Mouse (Mus musculus) heart, postnatal 10 days (tissue): Measurements from ENCODE around the gene Vmn1r188. TPM values are rescaled to one million over a fixed set of nuclear protein-coding genes. Genes with fewer than 3 reads are reported as not detected.
"Not testable (repeated sequence)": the region's sequence is repeated elsewhere in the genome, so short reads cannot be mapped to it uniquely, and the experiment has no call there.

Source experiments
- DNase-seq, 2 experiments: peaks; one replicate each; pipeline ENCODE4 v3.0.0; 2021
- intact Hi-C: fragments of 180-260 bp; cut with DNase I; formaldehyde crosslinking; loops from one replicate; pipeline ENCODE4 v1.15.1; 2025
- total RNA-seq, 2 experiments: library from RNA; stranded (reverse); gene quantifications; 2 replicates each; pipeline ENCODE4 v1.2.3; 2021

Gene Vmn1r188
- total RNA-seq: not detected

- intact Hi-C loops, DNase-seq: not testable (repeated sequence)
Observed at GRCm38 (mm10) chr13:22084140-22084539, at the start of gene Vmn1r188. TSS of gene Vmn1r188 (plus strand) at chr13:22084440.

- DNase-seq: no peak
- intact Hi-C loops: loop anchor here (5.0 to 10.0 kb wide), 3 partner anchors 210 to 1723 kb away; partner anchors contain the start of genes Hist1h2ac, Hist1h2bc and Hist1h4b
Observed at GRCm38 (mm10) chr13:22034443-22035266, 49.6 kb upstream of the Vmn1r188 start.

DNA sequence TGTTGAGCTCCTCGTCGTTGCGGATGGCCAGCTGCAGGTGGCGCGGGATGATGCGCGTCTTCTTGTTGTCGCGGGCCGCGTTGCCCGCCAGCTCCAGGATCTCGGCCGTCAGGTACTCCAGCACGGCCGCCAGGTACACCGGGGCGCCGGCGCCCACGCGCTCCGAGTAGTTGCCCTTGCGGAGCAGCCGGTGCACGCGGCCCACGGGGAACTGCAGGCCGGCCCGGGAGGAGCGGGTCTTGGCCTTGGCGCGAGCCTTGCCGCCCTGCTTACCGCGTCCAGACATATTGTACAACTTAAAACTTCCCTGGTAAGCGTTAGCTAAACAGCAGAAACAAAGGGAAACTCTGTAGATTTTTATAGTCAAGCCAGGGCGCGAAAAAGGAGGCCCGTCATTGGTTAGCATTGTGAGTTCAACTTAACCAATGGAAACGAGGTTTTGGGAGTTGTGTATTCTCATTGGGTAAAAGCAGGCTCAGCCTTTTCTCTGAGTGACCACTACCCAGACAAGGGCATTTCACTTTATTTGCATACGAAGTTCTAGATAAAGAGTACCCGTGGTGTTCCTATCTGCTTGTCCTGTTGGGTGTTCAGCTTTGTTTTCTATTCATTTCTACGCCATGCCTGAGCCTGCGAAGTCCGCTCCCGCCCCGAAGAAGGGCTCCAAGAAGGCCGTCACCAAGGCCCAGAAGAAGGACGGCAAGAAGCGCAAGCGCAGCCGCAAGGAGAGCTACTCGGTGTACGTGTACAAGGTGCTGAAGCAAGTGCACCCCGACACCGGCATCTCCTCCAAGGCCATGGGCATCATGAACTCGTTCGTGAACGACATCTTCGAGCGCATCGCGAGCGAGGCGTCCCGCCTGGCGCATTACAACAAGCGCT lies 48.7 kb upstream of the Vmn1r188 start, which contains the start of the genes Hist1h2ah and Hist1h2bk:
Gene Hist1h2ah, minus strand, starts transcription at position 302 of the 882 bp plus-strand sequence.
Gene Hist1h2bk, plus strand, starts transcription at position 604 of the 882 bp plus-strand sequence.
- intact Hi-C loops: loop anchor here (5.0 to 10.0 kb wide), 3 partner anchors 211 to 1722 kb away; partner anchors contain the start of genes Hist1h2ac, Hist1h2bc and Hist1h4b
- peak; percentile 90 to 91 for DNase-seq

GRCm38 (mm10) chr13:22036149-22036956 lies 47.9 kb upstream of the Vmn1r188 start:
- no peak for DNase-seq
- intact Hi-C loops: loop anchor here (5.0 to 10.0 kb wide), 3 partner anchors 212 to 1721 kb away; partner anchors contain the start of genes Hist1h2ac, Hist1h2bc and Hist1h4b

DNA sequence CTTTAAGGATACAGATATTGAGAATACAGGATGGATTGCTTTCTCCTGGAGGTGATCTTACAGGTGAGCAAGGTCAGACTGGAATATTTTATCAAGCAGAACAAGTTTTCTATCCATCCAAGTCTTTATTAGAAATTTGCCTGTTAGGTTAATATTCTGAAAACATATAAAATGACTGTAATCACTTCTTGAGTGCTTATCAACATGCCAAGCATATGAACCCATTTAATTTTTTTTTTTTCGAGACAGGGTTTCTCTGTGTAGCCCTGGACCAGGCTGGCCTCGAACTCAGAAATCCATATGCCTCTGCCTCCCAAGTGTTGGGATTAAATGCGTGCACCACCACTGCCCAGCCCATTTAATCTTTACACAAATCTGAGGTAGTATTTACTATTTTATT lies 47.3 kb upstream of the Vmn1r188 start:
- intact Hi-C loops: loop anchor here (5.0 to 10.0 kb wide), 3 partner anchors 212 to 1720 kb away; partner anchors contain the start of genes Hist1h2ac, Hist1h2bc and Hist1h4b
- DNase-seq: no peak

GRCm38 (mm10) chr13:22037415-22037814 lies 46.8 kb upstream of the Vmn1r188 start:
- DNase-seq: no peak
- intact Hi-C loops: loop anchor here (5.0 to 10.0 kb wide), 3 partner anchors 213 to 1720 kb away; partner anchors contain the start of genes Hist1h2ac, Hist1h2bc and Hist1h4b

DNA sequence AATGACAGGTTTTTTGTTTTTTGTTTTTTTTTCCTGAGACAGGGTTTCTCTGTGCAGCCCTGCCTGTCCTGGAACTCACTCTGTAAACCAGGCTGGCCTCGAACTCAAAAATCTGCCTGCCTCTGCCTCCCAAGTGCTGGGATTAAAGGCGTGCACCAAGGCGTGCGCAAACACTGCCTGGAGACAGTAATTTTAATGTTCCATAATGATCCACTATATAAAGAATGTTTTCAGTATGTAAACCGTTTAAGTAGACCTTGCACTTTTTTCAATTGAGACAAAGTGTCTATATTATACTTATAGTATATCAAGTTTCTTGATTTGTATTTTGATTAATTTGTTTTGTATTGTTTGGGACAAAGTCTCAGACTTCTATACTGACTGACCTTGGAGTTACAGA lies 44.9 kb upstream of the Vmn1r188 start:
- no peak for DNase-seq
- intact Hi-C loops: loop anchor here (5.0 to 10.0 kb wide), 3 partner anchors 215 to 1718 kb away; partner anchors contain the start of genes Hist1h2ac, Hist1h2bc and Hist1h4b

- intact Hi-C loops: loop anchor here (2.0 to 10.0 kb wide), 8 partner anchors 215 to 1717 kb away; partner anchors contain the start of genes Hist1h2ac, Hist1h2af, Hist1h2bb and Hist1h2bc
- DNase-seq: no peak
Observed at GRCm38 (mm10) chr13:22039951-22040463, 44.2 kb upstream of the Vmn1r188 start.

GRCm38 (mm10) chr13:22040464-22041141 lies 43.6 kb upstream of the Vmn1r188 start:
- intact Hi-C loops: loop anchor here (2.0 to 10.0 kb wide), 5 partner anchors 326 to 1707 kb away; partner anchors contain the start of genes Hist1h2af, Hist1h2bb, Hist1h3c and Hist1h4d
- no peak for DNase-seq

DNA sequence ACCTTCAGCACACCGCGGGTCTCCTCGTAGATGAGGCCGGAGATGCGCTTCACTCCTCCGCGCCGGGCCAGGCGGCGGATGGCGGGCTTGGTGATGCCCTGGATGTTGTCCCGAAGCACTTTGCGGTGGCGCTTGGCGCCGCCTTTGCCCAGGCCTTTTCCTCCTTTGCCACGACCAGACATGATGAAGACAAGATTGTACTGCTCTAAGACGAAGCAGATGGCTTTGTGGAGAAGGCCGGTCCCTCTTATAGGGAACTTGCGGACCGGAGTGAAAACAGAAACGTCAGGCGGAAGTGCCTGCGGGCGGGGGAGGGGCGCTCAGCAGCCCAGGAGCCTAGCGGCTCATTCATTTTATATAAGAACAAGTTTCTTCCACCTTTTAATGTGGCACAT lies 43.1 kb upstream of the Vmn1r188 start, which contains the start of gene Hist1h4i:
Gene Hist1h4i, minus strand, starts transcription at position 221 of the 395 bp plus-strand sequence.
- intact Hi-C loops: loop anchor here (2.0 to 10.0 kb wide), 5 partner anchors 326 to 1706 kb away; partner anchors contain the start of genes Hist1h2af, Hist1h2bb, Hist1h3c and Hist1h4d

GRCm38 (mm10) chr13:22041651-22042567 lies 42.3 kb upstream of the Vmn1r188 start:
- intact Hi-C loops: loop anchor here (2.0 to 10.0 kb wide), 5 partner anchors 327 to 1705 kb away; partner anchors contain the start of genes Hist1h2af, Hist1h2bb, Hist1h3c and Hist1h4d
- no peak for DNase-seq

More for the DNA sequence above, 43.1 kb upstream of the Vmn1r188 start, which contains the start of gene Hist1h4i:
- DNase-seq: peak; percentile 96

GRCm38 (mm10) chr13:22042568-22043502 lies 41.4 kb upstream of the Vmn1r188 start, which contains the start of the genes Hist1h2ag and Hist1h2bj:
TSS of gene Hist1h2ag (minus strand) at chr13:22042944.
TSS of gene Hist1h2bj (plus strand) at chr13:22043214.
- peak; percentile 93 to 94 for DNase-seq
- intact Hi-C loops: loop anchor here (5.0 to 10.0 kb wide), 4 partner anchors 1362 to 1704 kb away; partner anchors contain the start of genes Hist1h2af, Hist1h2bb, Hist1h3c and Hist1h4d

GRCm38 (mm10) chr13:22043503-22044431 lies 40.5 kb upstream of the Vmn1r188 start:
- DNase-seq: peak in 1 of 2 experiments; percentile 58
- intact Hi-C loops: loop anchor here (5.0 to 10.0 kb wide), 4 partner anchors 1361 to 1704 kb away; partner anchors contain the start of genes Hist1h2af, Hist1h2bb, Hist1h3c and Hist1h4d
